Mouse (Mus musculus): ENCODE measurements around the gene Gm10188.

The Gm10188 gene

DNA sequence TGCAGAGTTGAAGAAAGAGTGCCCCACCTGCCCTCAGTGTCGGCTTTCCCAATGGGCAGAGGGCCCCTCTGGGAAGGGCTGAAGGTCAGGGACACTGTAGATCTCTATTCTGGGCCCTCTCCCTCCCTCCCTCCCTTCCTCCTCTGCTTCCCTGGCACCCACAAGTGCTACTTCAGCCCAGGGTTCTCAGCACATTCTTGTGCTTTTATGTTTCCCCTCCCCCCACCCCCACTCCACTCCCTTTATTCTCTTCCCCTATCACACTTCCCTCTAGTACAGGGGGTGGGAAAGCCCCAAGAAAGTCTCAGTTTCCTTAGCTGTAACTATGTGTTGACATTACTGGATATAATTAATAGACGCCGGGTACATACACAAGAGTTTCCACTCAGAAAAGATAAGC is 34.9 kb downstream of the Gm10188 start:
- no peak for DNase-seq (ENCODE audit: low read depth)

DNA sequence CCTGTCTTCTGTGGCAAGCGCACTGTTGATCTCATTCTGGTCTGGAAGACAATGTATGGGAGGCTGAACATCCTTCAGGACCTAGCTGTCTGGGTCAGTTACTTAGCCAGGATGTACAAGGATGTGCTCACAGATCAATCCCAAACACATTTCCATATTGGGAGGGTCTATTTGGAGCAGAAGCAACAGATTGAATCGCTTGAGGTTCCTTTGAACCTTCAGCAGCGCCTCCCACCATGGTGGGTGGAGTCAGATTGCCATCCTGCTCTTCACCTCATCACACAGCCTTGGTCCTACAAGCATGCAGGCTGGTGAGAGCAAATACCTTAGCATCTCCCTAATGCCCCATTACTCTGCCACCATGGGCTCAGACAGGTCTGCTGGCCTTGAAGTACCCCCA is 35.8 kb downstream of the Gm10188 start:
- no peak for DNase-seq (ENCODE audit: low read depth)

DNA sequence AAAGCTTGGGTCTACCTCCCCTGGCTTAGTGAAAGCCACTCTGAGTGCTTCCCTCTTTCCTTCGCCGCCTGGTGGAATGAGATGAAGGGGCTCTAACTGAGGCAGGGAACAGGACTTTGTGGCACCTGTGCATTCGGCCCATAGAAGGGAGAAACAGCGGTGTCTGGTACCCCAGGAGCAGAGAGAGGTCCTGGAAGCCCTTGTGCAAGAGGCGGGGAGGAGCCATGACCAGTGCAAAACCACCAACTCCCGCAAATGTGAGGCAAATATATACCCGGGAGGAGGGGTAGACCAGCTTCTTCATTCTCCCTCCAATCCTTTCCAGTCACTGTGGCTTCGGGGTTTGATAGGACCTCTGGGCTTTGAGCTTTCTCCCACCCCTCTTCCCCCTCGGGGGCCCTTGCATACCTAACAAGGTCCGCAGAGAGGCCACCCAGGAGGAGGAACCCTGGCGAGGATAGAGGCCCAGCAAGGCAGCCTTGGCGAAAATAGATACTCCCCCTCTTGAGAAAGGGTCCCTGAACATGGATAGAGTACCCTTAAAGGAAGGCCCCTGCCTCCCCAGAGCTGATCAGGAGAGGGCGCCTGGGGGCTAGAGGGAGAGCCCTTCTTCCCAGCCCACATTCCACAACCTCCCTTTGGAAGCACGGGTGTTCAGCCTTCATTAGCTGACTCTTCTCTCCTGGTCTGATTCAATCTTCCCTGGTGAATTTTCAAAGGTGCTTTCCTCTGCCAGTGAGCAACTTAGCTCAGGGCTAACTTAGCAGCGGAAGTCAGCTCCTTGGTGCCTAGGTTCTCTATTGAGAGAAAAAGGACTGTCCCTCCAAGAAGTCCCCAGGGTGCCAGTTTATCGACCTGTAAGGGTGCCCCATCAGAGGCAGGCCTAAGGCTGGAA is 37.5 kb downstream of the Gm10188 start:
- DNase-seq (ENCODE audit: low read depth): no peak

DNA sequence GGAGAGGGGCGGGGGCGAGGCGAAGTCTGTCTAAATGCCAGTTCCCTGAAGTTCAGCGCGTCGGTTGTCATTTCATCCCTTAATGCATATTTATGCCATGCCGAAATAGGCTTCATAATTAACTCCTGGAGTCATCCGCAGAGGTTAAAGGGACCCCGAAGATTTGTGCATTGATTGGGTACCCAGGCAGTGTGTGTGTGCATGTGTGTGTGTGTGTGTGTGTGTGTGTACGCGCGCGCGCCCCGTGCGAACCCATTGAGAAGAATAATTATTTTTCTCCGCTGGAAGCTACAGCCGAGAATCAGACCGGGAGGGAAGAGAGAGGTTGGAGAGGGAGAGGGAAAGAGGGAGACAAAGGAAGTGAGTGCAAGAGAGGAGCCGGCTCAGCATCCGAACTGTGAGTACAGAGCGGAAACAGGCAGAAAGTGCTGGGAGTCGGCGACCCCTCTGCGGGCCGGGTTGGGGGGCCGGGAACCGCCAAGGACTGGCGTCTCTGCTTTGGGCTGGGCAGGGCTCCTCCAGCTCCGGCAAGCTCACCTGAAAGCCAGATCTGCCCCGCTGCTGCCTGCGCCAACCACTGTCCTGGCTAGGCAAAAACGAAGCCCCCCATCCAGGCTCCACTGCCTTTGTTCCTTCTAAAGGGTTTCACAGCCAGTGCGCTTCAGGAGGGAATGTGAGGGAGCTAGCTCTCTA is 38.3 kb downstream of the Gm10188 start, which contains the start of the genes Lemd1 and AC124108.1:
TSS of gene Lemd1 (plus strand) at position 339 of the 693 bp plus-strand sequence.
TSS of gene AC124108.1 (plus strand) at position 365 of the 693 bp plus-strand sequence.
- DNase-seq (ENCODE audit: low read depth): no peak

DNA sequence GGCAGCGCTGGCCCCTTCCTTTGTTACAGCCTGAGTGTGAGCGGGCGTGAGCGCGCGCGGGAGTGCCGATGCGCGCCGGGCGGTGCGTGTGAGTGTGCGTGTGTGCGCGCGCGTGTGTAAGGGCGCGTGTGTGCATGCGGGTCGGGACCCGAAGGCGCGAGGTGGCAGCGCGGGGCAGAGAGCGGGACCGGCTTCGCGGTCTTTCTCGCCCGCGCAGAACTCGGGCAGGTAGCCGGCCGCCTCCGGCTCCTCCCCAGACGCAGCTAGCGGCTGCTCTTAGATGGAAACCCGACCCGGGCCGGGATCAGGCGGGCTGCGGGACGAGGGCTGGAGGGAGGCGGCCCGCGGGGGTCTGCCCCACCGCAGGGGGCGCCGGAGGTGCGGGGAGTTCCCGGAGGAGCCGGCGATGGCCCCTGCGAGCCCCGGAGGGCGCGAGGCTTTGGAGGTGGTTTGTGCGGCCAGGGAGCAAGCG is 38.9 kb downstream of the Gm10188 start:
- DNase-seq (ENCODE audit: low read depth): no peak

DNA sequence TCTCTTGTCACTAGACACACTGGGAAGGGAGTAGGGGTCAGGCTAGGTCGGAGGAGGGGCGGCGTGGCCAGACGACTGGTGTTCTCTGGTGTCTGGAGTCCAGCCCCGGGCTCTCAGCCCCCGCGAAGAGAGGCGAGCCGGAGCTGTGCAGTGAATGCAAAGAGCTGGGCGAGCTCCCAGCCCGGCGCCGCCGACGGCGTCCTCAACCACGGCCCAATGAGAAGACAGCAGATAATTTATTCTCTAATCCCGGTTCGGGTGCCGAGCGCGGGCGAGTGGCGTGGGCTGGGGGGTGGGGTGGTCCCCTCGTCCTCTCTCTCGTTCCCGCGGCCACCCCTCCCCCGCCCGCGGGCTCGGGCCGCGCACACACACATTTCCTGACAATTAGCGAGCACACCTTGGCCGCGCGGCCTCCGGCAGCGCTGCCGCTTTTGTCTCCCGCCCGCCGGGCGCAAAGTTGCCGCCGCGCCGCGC is 39.5 kb downstream of the Gm10188 start:
- DNase-seq (ENCODE audit: low read depth): no peak

DNA sequence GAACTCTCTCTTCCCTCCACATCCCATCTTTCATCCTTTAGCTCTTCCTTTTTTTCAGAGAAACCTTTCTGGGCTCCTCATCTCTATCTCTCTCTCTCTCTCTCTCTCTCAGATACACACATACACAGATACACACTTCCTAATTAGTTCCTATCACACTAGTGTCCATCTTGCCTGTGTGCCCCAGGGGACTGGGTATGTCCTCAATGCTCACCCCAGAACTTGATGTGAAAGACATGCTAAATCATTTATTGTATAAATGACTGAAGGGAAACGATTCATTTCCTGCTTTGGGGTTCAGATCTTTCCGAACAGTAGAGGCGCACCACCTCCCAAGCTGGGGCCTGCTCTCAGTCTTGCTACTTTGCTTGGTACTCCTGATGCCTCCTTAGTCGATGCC is 40.3 kb downstream of the Gm10188 start:
- no peak for DNase-seq (ENCODE audit: low read depth)

DNA sequence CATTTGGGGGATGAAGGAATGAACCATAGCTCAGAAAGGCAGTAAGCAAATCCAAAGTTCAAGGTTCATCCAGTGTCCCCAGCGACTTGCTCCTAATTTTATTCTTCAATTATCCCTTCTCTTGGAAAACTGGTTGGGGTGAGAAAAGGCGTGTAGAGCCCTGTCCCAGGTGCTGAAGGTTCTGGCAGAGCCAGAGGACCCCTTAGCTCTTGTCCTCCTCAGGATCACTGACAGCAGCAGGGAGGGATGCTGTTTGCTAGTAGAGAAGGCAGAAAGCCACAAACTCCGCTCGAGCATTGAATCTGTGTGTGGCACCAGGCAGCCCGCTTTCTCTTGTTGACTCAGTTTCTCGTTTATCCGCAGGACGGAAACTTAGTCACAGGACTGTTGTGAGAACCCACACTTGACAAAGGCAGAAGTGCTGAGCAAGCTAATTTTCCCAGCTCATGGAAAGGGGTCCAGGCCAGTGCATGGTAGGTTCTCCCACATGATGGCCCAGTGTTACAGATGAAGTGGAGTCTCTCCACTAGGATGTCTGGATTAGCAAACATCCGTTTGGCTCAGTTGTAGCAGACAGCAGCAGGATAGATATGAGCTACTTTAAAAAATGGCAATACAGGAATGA is 41.0 kb downstream of the Gm10188 start:
- no peak for DNase-seq (ENCODE audit: low read depth)

DNA sequence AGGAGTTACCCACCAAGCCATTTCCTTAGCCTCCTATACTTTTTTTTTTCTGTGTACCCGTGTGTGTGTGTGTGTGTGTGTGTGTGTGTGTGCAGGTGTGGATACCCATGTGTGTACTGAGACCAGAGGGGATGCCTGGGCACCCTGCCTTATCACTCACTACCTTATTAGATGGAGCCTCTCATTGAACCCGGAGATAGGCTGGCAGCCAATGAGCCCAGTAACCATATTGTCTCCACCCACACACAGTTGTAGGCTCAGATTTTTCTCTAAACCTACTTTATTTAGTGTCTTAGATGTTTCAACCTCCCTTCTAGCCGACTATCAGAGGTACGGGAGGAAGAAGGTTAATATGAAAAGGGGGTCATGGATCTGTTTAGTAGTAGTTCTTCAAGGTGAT is 43.3 kb downstream of the Gm10188 start:
- no peak for DNase-seq (ENCODE audit: low read depth)

Measured in 416B (cell line).